Mouse (Mus musculus) adrenal gland, postnatal 10 days (tissue): ENCODE results near the gene BC004004. TPM values are rescaled to one million over a fixed set of nuclear protein-coding genes. Genes with fewer than 3 reads are reported as not detected.
"Not testable (repeated sequence)": the region's sequence is repeated elsewhere in the genome, so short reads cannot be mapped to it uniquely, and the experiment has no call there.

ENCODE experiments used
- DNase-seq: peaks from one replicate; pipeline ENCODE4 v3.0.0; 2021; ENCODE audit warnings: mixed read lengths
- total RNA-seq, 2 experiments: library from RNA; stranded (reverse); gene quantifications; 2 replicates each; pipeline ENCODE4 v1.2.3; 2021

The BC004004 gene
- total RNA-seq, 2 experiments from 2014 or later, result 158 to 160 TPM

DNA sequence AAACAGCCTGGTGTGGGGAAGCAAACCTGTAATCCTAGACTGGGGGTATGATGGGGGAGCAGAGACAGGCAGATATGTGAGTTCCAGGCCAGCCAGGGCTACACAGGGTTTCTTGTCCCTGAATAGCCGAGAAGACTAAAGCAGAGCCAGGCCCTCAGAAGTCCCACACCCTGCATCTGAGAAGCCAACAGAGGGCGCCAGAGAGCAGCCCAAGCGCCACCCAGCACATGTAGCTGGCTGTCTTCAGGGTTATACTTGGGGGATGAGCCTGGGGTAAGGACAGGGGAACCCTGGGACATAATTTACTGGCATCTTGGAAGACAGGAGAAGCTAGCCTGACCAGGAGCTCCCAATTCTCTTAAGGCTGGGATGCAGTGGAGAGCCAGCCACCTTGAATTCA lies 9.1 kb upstream of the BC004004 start:
- DNase-seq, result peak; percentile 89

- DNase-seq, result no peak
Measured at GRCm38 (mm10) chr17:29260501-29260900, 8.1 kb upstream of the BC004004 start.

DNA sequence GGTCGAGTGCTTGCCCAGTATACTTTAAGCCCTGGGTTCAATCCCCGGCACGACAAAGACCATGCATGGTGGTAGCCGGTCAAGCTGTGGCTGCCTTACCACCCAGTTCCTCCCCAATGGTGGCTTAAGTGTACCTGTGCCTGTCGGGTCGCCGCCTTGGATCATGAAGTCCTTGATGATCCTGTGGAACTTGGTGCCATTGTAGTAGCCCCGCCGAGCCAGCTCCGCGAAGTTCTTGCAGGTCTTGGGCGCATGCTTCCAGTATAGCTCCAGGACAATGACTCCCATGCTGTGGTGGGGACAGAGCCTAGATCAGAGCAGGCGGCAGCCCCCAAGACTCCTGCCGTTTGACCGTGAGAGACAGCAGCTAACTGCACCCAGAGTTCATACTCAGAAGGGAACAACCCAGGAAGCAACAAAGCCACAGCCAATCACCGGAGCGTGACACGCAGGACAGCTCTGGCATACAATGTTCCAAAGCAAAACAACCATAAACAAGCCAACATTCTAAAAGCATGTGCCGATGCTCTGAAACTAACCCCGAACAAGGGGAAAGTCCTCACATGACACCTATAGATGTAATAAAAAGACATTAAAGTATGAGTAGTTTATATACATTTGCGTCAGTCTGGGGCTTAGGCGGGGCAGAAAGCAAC lies 6.9 kb upstream of the BC004004 start:
- no peak for DNase-seq

DNA sequence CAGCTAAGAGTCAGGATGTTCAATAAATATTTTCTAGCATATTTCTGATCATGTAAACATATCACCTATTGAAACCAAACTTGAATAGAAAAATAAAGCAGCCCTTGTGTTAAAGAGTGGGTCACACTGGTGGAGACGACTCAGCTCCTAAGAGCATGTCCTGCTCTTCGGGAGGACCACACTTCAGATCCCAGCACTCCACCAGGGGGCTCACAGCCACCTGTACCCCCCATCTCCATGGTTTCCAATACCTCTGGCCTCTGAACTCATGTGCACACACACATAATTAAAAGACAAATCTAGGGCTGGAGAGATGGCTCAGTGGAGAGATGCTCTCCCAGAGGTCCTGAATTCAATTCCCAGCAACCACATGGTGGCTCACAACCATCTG lies 6.3 kb upstream of the BC004004 start:
- no peak for DNase-seq

GRCm38 (mm10) chr17:29263417-29263816 lies 5.2 kb upstream of the BC004004 start:
- no peak for DNase-seq

GRCm38 (mm10) chr17:29263840-29264633 lies 4.6 kb upstream of the BC004004 start, which contains the start of gene Ppil1:
Gene Ppil1, minus strand, starts transcription at chr17:29264186.
- DNase-seq, result peak; percentile 87

DNA sequence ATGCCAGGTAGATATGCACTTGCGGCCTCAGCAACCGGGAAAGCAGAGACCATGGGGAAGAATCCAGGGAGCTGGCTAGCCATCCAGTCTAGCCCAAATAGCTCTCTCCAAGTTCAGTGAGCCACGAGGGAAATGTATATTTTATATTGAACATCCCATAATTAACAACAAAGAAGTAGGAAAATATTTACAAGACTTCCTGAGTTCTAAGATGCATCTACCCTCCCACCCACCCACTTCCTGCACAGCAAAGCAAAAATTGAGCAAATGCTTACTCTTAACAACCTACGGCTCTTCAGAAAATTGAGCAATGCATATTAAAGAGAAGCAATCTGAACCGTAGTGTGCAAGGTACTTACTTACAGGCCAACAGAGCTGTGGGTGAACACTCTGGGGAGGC lies 3.8 kb upstream of the BC004004 start:
- no peak for DNase-seq

DNA sequence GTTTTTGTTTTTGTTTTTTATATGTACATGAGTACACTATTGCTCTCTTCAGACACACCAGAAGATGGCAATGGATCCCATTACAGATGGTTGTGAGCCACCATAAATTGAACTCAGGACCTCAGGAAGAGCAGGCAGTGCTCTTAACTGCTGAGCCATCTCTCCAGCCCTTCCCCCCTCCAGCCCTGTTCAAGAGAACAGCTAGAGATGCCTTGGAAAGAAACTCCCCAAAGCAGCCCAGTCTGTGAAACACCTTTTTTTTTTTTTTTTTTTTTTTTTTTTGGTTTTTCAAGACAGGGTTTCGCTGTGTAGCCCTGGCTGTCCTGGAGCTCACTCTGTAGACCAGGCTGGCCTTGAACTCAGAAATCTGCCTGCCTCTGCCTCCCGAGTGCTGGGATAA lies 1.5 kb upstream of the BC004004 start:
- not testable (repeated sequence) for DNase-seq

GRCm38 (mm10) chr17:29267931-29268681 lies 482 bp upstream of the BC004004 start:
- DNase-seq, result no peak

DNA sequence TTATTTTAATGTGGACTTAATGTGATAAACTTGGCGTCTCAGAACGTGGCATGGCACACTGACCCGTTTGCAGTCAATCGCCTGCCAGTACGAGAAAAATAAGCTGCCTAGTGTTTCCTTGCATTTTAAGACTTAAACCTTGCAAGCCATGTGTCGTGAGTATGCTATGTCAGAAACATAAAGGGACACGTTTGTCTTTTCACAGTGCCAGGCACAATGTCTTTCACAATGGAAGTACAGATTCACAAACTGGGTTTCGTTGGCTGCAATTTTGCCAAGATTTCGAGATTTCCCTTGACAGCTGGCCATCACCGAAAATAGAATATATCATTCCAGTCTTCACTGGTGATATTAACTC lies 740 bp downstream of the BC004004 start:
- no peak for DNase-seq

DNA sequence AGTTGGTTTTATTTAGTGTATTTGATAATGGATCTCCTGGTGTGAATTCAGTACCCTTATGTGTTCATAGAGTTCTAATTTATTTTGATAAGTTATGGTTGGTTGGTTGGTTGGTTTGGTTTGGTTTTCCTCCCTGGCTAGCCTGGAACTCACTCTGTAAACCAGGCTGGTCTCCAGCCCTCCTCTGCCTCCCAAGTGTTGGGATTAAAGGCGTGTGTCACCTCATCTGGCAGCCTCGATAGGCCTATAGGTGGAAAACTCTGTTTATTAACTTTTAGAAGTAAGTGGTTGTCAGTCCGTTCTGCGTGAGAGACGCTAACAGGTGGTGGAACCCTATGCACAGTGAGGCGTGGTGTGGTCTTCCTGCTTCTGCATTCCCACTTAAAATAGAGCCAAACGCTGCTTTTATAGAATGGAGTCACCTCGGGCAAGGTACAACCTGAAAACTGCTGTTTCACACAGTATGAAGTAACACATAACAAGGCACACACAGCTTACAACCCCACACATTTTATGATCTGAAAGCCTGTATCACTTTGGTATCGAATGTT lies 1.6 kb downstream of the BC004004 start:
- DNase-seq, result no peak

DNA sequence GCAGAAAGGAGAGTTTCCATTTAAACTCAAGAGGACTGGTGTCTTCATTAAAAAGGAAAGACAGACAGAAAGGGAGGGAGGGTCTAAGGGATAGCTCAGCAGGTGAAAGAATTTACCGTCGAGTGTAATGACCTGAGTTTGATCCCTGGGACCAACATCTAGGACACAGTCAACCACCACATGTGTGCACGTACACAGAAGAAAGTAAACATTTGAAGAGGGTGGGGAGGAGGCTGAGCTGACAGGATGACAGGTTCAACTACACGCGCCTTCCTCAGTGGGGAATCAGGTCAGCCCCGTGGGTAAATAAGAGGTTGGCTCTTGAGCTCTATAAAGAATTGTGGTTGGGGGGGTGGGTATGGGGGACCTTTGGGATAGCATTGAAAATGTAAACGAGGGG lies 4.6 kb downstream of the BC004004 start:
- DNase-seq, result no peak

DNA sequence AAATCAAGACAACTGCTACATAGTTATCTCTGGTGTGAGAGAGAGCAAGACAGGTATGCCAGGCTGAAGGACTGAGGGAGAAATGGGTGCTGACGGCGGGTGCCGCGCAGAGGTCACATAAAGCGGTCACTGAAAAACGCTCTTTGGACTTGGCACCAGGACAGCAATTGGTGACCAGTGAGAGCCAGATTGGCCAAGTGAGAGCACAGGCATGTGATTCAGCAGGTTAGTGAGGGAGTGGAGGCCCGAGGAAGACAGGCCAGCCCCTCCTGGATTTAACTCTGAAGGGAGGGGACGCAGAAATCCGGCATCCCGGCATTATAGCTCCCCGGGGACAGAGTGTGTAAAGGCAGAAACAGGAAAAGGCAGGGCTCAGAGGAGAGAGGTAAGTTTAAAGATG lies 5.3 kb downstream of the BC004004 start:
- DNase-seq, result peak; percentile 59

DNA sequence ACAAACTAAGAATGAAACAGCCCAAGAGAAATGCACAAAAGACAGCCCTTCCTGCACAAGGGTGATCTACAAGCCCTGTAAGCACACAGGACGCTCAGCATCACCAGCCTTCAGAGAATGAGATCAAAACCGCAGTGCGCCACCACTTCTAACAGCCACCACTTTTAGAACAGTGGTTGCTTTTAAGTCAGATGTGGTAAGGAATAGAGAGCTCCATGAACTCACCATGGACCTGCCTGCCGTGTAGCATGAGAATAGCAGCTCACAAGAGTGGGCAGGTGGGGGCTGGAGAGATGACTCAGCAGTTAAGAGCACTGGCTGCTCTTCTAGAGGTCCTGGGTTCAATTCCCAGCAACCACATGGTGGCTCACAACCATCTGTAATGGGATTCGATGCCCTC lies 11.8 kb downstream of the BC004004 start:
- DNase-seq, result no peak

GRCm38 (mm10) chr17:29281541-29281940 lies 13.0 kb downstream of the BC004004 start:
- DNase-seq, result no peak

GRCm38 (mm10) chr17:29282216-29282952 lies 13.8 kb downstream of the BC004004 start:
- DNase-seq, result no peak

DNA sequence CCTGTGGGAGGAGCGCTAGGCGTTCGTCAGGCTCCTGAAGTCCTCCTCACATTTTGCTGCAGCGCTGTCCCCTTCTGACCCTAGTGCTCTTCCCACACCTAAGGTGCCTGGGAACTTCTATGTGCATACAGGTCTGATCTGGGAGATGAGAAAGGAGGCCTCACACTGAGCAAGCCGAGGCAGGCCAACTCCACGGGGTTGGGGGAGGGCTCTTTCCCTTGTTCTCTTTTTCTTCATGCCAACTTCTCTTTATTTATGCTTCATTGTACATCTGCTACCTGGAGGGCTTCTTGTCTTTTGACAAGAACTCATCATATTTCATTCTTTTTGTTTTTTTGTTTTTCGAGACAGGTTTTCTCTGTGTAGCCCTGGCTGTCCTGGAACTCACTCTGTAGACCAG lies 23.2 kb downstream of the BC004004 start:
- no peak for DNase-seq

DNA sequence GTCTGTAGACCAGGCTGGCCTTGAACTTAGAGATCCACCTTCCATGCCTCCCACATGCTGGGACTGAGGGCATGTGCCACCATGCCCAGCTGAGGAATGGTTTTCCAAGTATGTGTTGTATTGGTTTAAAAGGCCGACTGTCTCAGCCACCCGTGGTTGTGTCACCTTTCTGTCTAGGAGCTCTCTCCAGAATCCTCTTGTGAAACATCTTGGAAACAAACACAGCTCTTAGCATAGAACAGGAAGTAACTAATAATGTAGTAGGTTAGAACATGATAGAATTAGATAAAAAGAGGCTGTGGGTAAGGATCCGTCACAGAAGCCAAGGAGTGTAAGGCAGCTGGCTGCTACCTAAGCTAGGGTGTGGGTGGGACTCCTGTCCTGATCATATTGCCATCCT lies 24.4 kb downstream of the BC004004 start:
- no peak for DNase-seq

DNA sequence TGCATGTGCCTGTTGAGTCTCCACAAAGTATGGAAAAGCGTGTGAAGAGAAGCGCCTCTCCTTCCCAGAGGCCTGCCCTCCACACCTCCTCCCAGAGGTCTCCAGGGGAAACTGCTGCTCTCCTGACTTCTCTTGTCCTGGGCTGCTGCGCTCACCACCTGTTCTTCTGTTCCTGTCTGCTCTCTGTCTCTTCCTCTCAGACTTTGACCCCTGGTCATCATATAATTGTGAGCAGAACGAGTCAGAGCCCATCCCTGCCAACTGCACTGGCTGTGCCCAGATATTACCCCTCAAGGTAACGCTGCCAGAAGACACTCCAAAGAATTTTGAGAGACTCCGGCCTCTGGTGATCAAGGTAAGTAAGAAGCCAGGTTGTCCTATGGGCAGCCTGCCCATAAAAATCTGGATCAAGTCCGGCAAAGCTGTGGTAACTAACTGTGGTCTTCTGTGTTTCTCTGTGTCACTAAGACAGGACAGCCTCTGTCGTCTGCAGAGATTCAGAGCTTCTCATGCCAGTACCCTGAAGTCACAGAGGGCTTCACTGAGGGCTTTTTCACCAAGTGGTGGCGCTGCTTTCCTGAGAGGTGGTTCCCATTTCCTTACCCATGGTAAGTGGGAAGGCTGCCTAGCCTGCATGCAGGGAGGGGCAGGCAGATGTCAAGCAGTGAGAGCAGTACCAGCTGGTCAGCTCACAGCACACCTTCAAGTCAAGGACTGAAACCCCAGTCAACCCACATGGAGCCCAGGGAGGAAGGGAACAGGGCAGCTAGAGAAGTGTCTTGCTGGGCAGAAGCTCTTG lies 25.4 kb downstream of the BC004004 start:
- no peak for DNase-seq

DNA sequence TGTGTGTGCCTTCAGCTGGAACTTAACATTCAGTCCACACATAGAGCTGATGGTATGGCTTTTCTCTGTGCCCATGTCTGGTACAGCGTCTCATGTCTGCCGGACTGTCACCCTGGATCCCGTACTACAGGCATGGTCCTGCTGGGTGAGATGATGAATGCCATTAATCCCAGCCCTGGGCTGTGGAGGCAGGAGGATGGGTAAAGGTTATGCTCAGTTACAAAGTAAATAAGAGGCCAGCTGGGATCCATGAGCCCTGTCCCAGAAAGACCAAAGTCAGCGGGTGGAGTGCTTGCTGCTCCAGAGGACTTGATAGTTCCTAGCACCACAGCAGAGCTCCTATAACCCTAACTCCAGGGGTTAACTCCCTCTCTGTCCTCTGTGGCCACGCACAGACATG lies 27.2 kb downstream of the BC004004 start:
- no peak for DNase-seq

GRCm38 (mm10) chr17:29297321-29297720 lies 28.7 kb downstream of the BC004004 start:
- no peak for DNase-seq
